Mouse (Mus musculus): ENCODE measurements at regions not wholly inside any gene's neighbourhood (a gene's known extent, or its start where the extent isn't known, plus 50 kb on each side); places are given as distances from the start of the nearest gene placed in this dataset.

DNA sequence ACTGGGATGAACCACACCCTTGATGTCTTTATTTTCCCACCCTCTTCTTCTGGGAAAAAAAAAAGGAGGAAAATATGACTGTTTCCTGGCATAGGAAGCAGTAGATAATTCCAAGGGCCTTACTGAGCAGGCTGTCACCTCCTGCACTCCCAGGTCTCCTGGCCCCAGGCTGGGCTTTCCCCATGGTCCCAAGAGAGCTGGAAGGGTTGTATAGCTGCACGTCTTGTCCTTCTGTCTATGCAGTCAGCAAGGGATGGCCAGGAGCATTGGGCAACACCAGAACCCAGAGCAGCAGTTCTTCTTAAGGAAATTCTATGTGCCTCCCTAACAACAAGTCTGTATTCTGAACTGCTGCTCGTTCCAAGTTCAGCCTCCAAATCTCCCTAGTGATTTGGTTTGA is 185.7 kb upstream of the Ttc29 start:
- no peak overlapping the region for H3K27ac ChIP-seq
- H3K4me3 ChIP-seq, result no peak overlapping the region
- DNase-seq (ENCODE audit: extremely low spot score, low spot score), result no peak
- H3K36me3 ChIP-seq (replicated peaks), result no peaks in the 10 kb centered on the region
- H3K27me3 ChIP-seq (ENCODE audit: poor library complexity, severe bottlenecking), result no peaks in the 10 kb centered on the region
- peaks cover 4% of the 10 kb centered on the region; the same call in 1 of the 2 replicates for H3K4me1 ChIP-seq
- 85% methylated on average over 2 of the region's 2 CpGs for WGBS
- H3K9me3 ChIP-seq, result no peaks in the 10 kb centered on the region

DNA sequence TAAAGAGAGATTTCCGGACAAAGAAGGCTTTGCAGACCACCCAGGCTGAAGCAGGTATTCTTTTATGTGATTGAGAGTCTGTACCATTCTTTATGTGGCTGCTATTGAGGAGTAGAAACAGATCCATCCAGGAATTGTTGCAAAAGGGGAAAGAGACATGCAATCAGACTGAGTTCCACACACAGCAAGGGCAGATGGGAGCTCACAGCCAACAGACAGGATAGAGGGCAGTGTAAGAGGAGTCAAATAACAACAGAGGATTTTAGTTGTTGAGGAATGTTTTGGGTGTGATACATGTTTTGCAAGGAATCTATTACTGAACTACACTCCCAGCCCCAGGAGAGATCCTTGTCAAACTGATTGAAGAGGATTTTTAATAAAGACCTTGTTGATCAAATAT is 184.2 kb upstream of the Ttc29 start:
- WGBS, result 84% methylated on average over 1 of the region's 1 CpGs
- no peaks in the 10 kb centered on the region for H3K9me3 ChIP-seq
- H3K36me3 ChIP-seq (replicated peaks), result no peaks in the 10 kb centered on the region
- H3K27me3 ChIP-seq (ENCODE audit: poor library complexity, severe bottlenecking), result no peaks in the 10 kb centered on the region
- H3K4me3 ChIP-seq, result no peak overlapping the region
- no peaks in the 10 kb centered on the region for H3K4me1 ChIP-seq
- H3K27ac ChIP-seq, result no peak overlapping the region
- DNase-seq (ENCODE audit: extremely low spot score, low spot score), result no peak

DNA sequence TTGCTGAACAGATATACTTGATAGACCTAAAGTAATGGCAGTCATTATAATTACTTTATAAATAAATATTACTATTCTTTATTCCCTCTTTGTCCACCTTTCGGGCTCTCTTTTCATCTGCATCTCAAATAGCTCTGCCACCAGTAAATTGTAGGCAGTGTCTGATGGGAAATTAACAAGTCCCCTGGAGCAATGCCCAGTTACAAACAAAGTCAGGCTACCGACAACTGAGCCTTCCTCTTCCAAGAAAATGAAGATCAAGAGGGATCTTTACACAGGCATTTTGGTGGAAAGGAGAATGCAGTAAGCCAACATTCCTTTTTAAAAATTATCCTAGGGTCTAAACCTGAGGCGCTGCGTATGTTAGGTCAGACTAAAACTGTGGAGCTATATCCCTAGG is 181.3 kb upstream of the Ttc29 start:
- H3K27ac ChIP-seq, result no peak overlapping the region
- no peaks in the 10 kb centered on the region for H3K27me3 ChIP-seq (ENCODE audit: poor library complexity, severe bottlenecking)
- H3K36me3 ChIP-seq (replicated peaks), result no peaks in the 10 kb centered on the region
- 84% methylated on average over 4 of the region's 4 CpGs for WGBS
- H3K9me3 ChIP-seq, result no peaks in the 10 kb centered on the region
- DNase-seq (ENCODE audit: extremely low spot score, low spot score), result no peak
- H3K4me1 ChIP-seq, result no peaks in the 10 kb centered on the region
- H3K4me3 ChIP-seq, result no peak overlapping the region

DNA sequence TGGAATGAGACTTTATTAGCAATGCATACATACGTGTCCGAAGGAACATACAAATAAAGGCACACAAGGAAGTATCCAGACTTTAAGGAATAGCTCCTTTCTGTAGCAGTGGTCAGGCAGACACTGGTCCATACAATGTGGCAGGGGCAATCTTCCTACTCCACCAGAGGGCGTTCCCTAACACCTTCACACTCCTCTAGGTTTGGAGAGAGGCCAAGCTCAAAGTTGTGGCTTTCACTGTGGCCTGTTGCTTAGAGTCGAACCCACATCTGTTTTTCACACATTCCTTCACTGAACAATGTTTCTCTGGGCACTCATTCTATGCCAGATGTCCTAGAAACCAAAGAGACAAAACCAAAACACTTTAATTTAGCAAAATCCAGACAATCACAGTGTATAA is 178.4 kb upstream of the Ttc29 start:
- Histone ChIP-seq H3K9me3 (no peaks in the 10 kb centered on the region), H3K4me3 (no peak overlapping the region), H3K27ac (no peak overlapping the region), H3K36me3 (replicated peaks) (no peaks in the 10 kb centered on the region), H3K27me3 (ENCODE audit: poor library complexity, severe bottlenecking) (no peaks in the 10 kb centered on the region), H3K4me1 (no peaks in the 10 kb centered on the region)
- 89% methylated on average over 4 of the region's 4 CpGs for WGBS
- no peak for DNase-seq (ENCODE audit: extremely low spot score, low spot score)

DNA sequence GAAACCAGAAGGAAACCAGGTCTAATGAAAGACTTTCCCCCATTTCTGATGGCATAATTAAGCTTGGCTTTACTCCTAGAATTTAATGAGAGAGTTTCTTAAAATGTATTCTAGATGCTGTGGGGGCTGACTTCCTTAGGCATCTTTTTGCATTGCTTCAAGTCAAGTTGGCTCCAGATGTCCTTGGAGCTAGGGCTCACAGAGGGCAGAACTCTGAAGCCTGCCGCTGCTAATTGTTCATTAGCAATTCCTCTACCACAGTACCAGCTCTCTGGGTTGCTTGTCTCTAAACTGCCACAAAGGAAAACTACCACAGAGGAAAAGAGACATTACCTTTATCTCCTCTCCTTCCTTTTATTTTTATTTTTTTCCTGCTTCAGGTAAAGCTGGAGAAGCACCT is 175.9 kb upstream of the Ttc29 start:
- Histone ChIP-seq H3K27me3 (ENCODE audit: poor library complexity, severe bottlenecking) (no peaks in the 10 kb centered on the region), H3K4me3 (no peak overlapping the region), H3K36me3 (replicated peaks) (no peaks in the 10 kb centered on the region), H3K4me1 (no peaks in the 10 kb centered on the region), H3K9me3 (no peaks in the 10 kb centered on the region), H3K27ac (no peak overlapping the region)
- DNase-seq (ENCODE audit: extremely low spot score, low spot score), result no peak
- WGBS, result 74% methylated on average over 1 of the region's 1 CpGs

DNA sequence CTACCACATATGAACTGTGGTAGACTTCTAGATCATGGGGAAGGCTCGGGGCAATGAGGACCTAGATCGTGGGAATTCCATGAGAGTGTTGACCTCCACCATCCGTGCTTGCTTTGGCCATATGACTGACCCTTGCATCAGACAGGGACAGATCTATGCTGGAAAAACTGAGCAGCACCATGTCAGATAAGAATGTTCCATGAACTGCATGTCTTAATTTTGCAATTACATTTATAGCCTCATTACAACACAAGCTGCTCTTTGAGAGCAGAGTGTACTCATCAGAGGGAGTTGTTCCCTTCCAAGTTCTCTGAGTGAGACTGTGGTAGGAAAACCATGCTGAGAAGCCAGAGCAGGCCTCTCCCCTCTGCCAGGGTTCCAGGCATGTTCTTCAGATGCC is 166.4 kb upstream of the Ttc29 start:
- Histone ChIP-seq H3K4me1 (no peaks in the 10 kb centered on the region), H3K27me3 (ENCODE audit: poor library complexity, severe bottlenecking) (no peaks in the 10 kb centered on the region), H3K4me3 (no peak overlapping the region), H3K27ac (no peak overlapping the region), H3K9me3 (peaks cover 2% of the 10 kb centered on the region; the same call in 1 of the 2 replicates), H3K36me3 (replicated peaks) (no peaks in the 10 kb centered on the region)
- 90% methylated on average over 3 of the region's 3 CpGs for WGBS
- DNase-seq (ENCODE audit: extremely low spot score, low spot score), result no peak

DNA sequence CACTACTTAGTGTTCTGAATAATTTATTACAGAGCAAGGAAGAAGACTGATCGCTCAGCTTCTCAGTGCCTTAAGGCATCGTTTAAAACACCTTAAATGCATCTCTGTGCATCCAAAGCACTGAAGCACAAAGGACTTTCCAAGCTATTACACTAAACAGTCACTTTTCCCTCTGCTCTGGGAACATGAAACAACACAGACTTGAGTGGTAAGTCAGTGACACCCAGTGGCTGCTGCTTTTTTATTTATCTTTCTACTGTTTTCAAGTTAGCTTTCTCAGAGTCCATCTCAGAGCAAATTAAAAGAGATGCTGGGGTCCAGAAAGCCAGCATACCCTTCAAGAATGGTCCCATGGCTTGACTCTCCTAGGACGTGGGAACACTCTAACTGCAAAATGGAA is 162.3 kb upstream of the Ttc29 start:
- DNase-seq (ENCODE audit: extremely low spot score, low spot score), result no peak
- Histone ChIP-seq H3K27me3 (ENCODE audit: poor library complexity, severe bottlenecking) (no peaks in the 10 kb centered on the region), H3K27ac (no peak overlapping the region), H3K9me3 (0 out of 2 replicates have a peak, but pooled peaks cover under 1% of the 10 kb centered on the region), H3K4me1 (peaks cover 9% of the 10 kb centered on the region), H3K4me3 (no peak overlapping the region), H3K36me3 (replicated peaks) (no peaks in the 10 kb centered on the region)
- WGBS, result 89% methylated on average over 3 of the region's 3 CpGs

DNA sequence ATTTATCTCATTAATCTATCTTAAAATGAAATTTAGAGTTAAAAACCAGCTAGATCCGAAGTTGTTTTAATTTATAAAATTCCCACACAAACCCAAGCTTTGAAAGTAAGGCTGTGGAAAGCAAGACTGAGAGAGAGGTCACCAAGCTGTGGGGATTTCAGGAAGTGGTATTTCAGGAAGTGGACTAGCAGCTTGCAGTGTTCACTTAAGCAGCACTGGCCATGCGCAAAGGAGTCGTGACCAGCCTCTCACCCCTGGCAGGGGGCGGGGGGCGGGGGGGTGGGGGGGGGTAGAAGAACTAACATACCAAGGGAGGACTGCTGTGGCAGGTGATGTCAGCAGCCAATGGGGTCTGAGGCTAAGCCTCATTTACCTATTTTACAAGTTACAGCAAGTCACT is 158.7 kb upstream of the Ttc29 start:
- DNase-seq (ENCODE audit: extremely low spot score, low spot score), result no peak
- 20% methylated on average over 5 of the region's 5 CpGs for WGBS
- no peak overlapping the region for H3K4me3 ChIP-seq

DNA sequence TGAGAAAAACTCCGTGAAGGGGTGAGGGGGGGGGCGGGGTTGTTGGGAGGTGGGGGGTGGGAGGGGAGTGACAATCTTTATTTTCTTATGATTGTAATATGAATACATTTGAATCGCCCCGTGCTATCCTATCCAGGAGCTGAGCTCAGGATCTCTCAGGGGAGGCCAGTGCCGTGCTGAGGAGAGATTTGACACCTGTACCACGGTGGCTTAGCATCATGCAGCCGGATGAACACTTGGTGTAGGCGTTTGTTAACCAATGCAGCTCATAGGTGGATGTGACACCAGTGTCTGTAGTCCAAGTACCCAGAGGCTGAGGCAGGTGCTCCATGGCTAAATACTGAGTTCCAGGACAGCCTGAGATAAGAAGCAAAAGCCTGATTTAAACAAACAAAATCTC is 158.2 kb upstream of the Ttc29 start:
- Histone ChIP-seq H3K4me3 (no peak overlapping the region), H3K27me3 (ENCODE audit: poor library complexity, severe bottlenecking) (no peaks in the 10 kb centered on the region), H3K4me1 (peaks cover 9% of the 10 kb centered on the region), H3K9me3 (no peaks in the 10 kb centered on the region), H3K27ac (no peak overlapping the region), H3K36me3 (replicated peaks) (no peaks in the 10 kb centered on the region)
- no peak for DNase-seq (ENCODE audit: extremely low spot score, low spot score)
- WGBS, result 21% methylated on average over 8 of the region's 8 CpGs

More for the DNA sequence above, 158.7 kb upstream of the Ttc29 start:
- no peaks in the 10 kb centered on the region for H3K9me3 ChIP-seq
- H3K4me1 ChIP-seq, result peaks cover 9% of the 10 kb centered on the region
- no peaks in the 10 kb centered on the region for H3K27me3 ChIP-seq (ENCODE audit: poor library complexity, severe bottlenecking)
- H3K27ac ChIP-seq, result no peak overlapping the region
- no peaks in the 10 kb centered on the region for H3K36me3 ChIP-seq (replicated peaks)

DNA sequence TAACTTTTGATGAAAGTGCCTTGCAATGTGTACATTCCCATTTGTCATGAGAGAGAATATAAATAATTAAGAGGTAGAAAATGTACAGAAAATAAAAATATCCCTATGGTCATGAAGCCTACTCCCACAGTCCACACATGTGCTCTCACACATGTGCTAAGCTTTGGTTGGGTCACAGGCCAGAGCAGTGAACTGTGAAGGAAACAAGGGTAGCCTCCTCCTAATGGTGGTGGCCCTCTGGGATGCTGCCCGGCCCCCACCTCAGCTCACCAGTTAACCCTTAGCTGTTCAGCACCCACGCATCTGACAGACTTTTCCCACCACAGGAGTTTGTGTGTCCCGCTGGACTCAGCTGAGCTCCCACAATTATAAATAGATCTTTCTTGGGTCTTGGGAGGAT is 157.6 kb upstream of the Ttc29 start:
- H3K27me3 ChIP-seq (ENCODE audit: poor library complexity, severe bottlenecking), result no peaks in the 10 kb centered on the region
- no peak overlapping the region for H3K4me3 ChIP-seq
- no peak overlapping the region for H3K27ac ChIP-seq
- no peak for DNase-seq (ENCODE audit: extremely low spot score, low spot score)
- no peaks in the 10 kb centered on the region for H3K9me3 ChIP-seq
- no peaks in the 10 kb centered on the region for H3K36me3 ChIP-seq (replicated peaks)
- H3K4me1 ChIP-seq, result peaks cover 9% of the 10 kb centered on the region
- WGBS, result 56% methylated on average over 3 of the region's 3 CpGs

DNA sequence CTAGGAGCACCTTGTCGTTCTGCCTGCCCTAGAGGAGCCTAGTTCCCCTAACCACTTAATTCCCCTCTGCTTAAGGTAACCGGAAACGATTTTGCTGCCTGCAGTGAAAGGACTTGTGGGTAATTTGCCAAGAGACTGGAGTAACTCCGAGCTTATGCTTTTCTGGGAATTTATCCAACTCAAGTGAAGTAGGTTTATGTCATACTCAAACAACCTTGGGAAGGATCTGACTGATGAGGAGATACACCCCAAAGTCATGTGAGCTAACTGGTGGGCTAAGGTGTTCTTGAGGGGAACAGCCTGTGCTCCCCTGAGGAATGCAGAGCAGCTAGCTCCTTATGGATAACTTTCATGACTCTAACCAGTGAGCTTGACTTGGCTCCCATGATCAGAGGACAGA is 155.7 kb upstream of the Ttc29 start:
- peaks cover under 1% of the 10 kb centered on the region; the same call in 1 of the 2 replicates for H3K27me3 ChIP-seq (ENCODE audit: poor library complexity, severe bottlenecking)
- no peak for DNase-seq (ENCODE audit: extremely low spot score, low spot score)
- peaks cover 9% of the 10 kb centered on the region for H3K4me1 ChIP-seq
- WGBS, result 89% methylated on average over 4 of the region's 4 CpGs
- no peak overlapping the region for H3K27ac ChIP-seq
- no peaks in the 10 kb centered on the region for H3K9me3 ChIP-seq
- no peaks in the 10 kb centered on the region for H3K36me3 ChIP-seq (replicated peaks)
- no peak overlapping the region for H3K4me3 ChIP-seq

DNA sequence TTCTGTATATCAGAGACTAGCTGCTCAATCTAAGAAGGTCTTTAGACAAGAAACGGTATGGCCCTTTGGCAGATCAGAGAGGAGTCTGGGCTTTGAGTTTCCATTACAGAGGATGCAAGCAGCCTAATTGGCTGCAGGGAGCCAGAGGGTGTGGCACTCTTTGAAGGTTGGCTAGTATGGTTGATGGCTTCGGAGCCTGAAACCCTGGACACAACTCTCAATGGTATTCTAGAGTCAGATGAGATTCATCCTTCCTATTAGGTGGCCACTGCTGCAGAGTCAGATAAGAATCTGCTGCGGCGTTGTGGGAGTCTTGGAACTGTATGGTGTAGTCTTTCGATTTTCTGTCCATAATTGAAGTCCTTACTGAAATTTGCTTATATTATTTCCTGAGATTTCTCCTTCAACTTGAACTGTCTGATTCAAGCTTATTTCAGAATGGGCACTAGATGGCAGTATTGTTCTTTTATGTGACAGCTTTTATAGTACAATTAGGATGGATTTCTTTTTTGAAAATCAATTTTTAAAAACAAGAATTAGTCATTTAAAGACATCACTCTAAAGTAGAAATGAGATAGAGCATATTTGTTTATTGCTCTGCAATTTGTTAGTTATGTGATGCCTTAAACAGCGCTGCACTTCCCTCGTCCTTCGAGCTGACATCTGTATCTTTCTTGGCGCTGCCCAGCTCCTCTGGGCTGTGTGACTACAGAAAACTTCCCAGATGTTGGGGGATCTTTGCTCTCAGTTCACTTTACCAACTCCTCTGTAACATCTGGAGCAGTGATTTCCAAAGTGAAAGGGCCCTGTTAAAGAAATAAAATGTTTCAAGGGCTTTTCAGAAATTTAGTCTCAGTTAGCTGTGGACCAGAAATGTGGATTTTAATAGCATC is 151.0 kb upstream of the Ttc29 start:
- no peak for DNase-seq (ENCODE audit: extremely low spot score, low spot score)
- H3K27ac ChIP-seq, result no peak overlapping the region

DNA sequence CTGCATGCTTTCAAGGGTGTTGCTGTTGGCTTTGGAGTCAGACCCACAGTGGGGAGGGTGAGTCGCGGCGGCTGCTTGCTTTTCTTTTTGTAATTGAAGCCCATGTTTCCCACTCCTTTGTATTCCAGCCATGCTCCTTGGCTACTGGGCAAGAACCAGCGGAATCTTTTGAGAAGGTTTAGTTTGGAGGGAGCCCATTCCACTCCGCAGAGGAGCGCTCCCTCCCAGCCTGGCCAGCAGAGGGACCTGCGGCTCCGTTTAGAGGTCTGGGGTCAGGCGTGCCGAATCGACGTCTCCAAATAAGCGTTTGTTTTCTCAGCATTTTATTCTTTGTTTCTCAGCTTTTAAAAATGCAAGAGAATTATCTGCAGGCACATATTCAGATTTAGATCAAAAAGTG is 149.6 kb upstream of the Ttc29 start:
- no peaks in the 10 kb centered on the region for H3K9me3 ChIP-seq
- H3K27me3 ChIP-seq (ENCODE audit: poor library complexity, severe bottlenecking), result peaks cover 61% of the 10 kb centered on the region
- no peaks in the 10 kb centered on the region for H3K36me3 ChIP-seq (replicated peaks)
- DNase-seq (ENCODE audit: extremely low spot score, low spot score), result peak; percentile 57
- 6% methylated on average over 13 of the region's 13 CpGs for WGBS
- peak overlapping the region; percentile 33 for H3K4me3 ChIP-seq
- H3K4me1 ChIP-seq, result 0 out of 2 replicates have a peak, but pooled peaks cover 20% of the 10 kb centered on the region
- no peak overlapping the region for H3K27ac ChIP-seq

More for the DNA sequence above, 151.0 kb upstream of the Ttc29 start:
- no peaks in the 10 kb centered on the region for H3K36me3 ChIP-seq (replicated peaks)
- H3K9me3 ChIP-seq, result no peaks in the 10 kb centered on the region
- WGBS, result 55% methylated on average over 9 of the region's 9 CpGs
- no peak overlapping the region for H3K4me3 ChIP-seq
- 0 out of 2 replicates have a peak, but pooled peaks cover 14% of the 10 kb centered on the region for H3K4me1 ChIP-seq
- peaks cover 46% of the 10 kb centered on the region for H3K27me3 ChIP-seq (ENCODE audit: poor library complexity, severe bottlenecking)
